Mouse (Mus musculus) T-helper 2 cell (primary cell): Measurements from ENCODE around the gene Atp8b3.

ENCODE experiments used
- in situ Hi-C: fragments of 300-600 bp; cut with MboI, MseI; formaldehyde crosslinking; loops from one replicate; pipeline ENCODE4 v1.15.1; 2025; ENCODE audit warnings: high pct_unique_total_duplicates

Gene Atp8b3

GRCm38 (mm10) chr10:80519287-80519686, 19.6 kb downstream of the Atp8b3 start:
- in situ Hi-C loops: no loop called here

- in situ Hi-C loops: no loop called here
Measured at GRCm38 (mm10) chr10:80513739-80514138, 25.2 kb downstream of the Atp8b3 start.

- in situ Hi-C loops: no loop called here
Measured at GRCm38 (mm10) chr10:80510273-80510660, 28.7 kb downstream of the Atp8b3 start.

GRCm38 (mm10) chr10:80509412-80510272, 29.3 kb downstream of the Atp8b3 start:
- in situ Hi-C loops: loop anchor here (5.0 kb wide), 1 partner anchor 62 kb away; no protein-coding TSS in a partner anchor

- in situ Hi-C loops: loop anchor here (5.0 kb wide), 1 partner anchor 59 kb away; no protein-coding TSS in a partner anchor
Measured at GRCm38 (mm10) chr10:80506222-80506621, 32.7 kb downstream of the Atp8b3 start.

- in situ Hi-C loops: loop anchor here (5.0 kb wide), 1 partner anchor 57 kb away; no protein-coding TSS in a partner anchor
Measured at GRCm38 (mm10) chr10:80504724-80505123, 34.2 kb downstream of the Atp8b3 start.

GRCm38 (mm10) chr10:80503599-80504220, 35.2 kb downstream of the Atp8b3 start:
- in situ Hi-C loops: no loop called here

- in situ Hi-C loops: no loop called here
Measured at GRCm38 (mm10) chr10:80502819-80503314, 36.1 kb downstream of the Atp8b3 start.

- in situ Hi-C loops: no loop called here
Measured at GRCm38 (mm10) chr10:80502291-80502690, 36.6 kb downstream of the Atp8b3 start.

- in situ Hi-C loops: no loop called here
Measured at GRCm38 (mm10) chr10:80496421-80496820, 42.5 kb downstream of the Atp8b3 start.

GRCm38 (mm10) chr10:80495901-80496300, 43.0 kb downstream of the Atp8b3 start:
- in situ Hi-C loops: no loop called here

GRCm38 (mm10) chr10:80494732-80495131, 44.2 kb downstream of the Atp8b3 start, which contains the start of gene Onecut3:
Gene Onecut3 (plus strand): TSS chr10:80494835.
- in situ Hi-C loops: no loop called here

- in situ Hi-C loops: no loop called here
Measured at GRCm38 (mm10) chr10:80490051-80490450, 48.9 kb downstream of the Atp8b3 start.

GRCm38 (mm10) chr10:80486862-80487379, 52.0 kb downstream of the Atp8b3 start:
- in situ Hi-C loops: no loop called here

GRCm38 (mm10) chr10:80481002-80481401, 57.9 kb downstream of the Atp8b3 start:
- in situ Hi-C loops: no loop called here

- in situ Hi-C loops: no loop called here
Measured at GRCm38 (mm10) chr10:80478531-80478930, 60.4 kb downstream of the Atp8b3 start.

- in situ Hi-C loops: no loop called here
Measured at GRCm38 (mm10) chr10:80475290-80475959, 63.5 kb downstream of the Atp8b3 start.
